Mouse (Mus musculus) bone marrow macrophage, adult 2 months (primary cell): ENCODE measurements around the gene Gm7073. TPM values are rescaled to one million over a fixed set of nuclear protein-coding genes. Genes with fewer than 3 reads are reported as not detected.
A peak's percentile ranks its signal among the peaks of the same experiment; 100 is the strongest.

Source experiments
- H3K27ac ChIP-seq: 2 replicates; pipeline ENCODE4 v1.5.1; 2012; ENCODE audit warnings: low read depth, low read length; ENCODE audit not compliant: insufficient read depth
- H3K4me1 ChIP-seq: 2 replicates; pipeline ENCODE4 v1.6.1; 2012; ENCODE audit warnings: low read length; ENCODE audit not compliant: control insufficient read depth, insufficient read depth
- H3K4me3 ChIP-seq: 2 replicates; pipeline ENCODE4 v1.5.1; 2012; ENCODE audit warnings: mild to moderate bottlenecking, low read length, moderate library complexity; ENCODE audit not compliant: insufficient read depth
- CTCF ChIP-seq: IDR thresholded peaks from 2 replicates; pipeline ENCODE4 v1.5.1; 2012; ENCODE audit warnings: low read depth, mild to moderate bottlenecking, low read length, moderate library complexity
- POLR2A ChIP-seq: IDR thresholded peaks from 2 replicates; pipeline ENCODE4 v1.6.1; 2012; ENCODE audit warnings: mild to moderate bottlenecking, low read depth, low read length, borderline replicate concordance
- polyA plus RNA-seq: library from polyadenylated mRNA; stranded (reverse); fragments of >200 nt; gene quantifications from 2 replicates; pipeline ENCODE4 v1.2.4, GENCODE M21; 2012; ENCODE audit not compliant: missing spikeins, insufficient read depth, insufficient read length

Gene Gm7073
- polyA plus RNA-seq: not detected in 2 replicates

- Histone ChIP-seq H3K27ac (no peak within 1 kb of the TSS), H3K4me3 (no peak within 1 kb of the TSS), H3K4me1 (no peaks in the 10 kb centered on the region)
- no peak for TF ChIP-seq POLR2A
- TF ChIP-seq CTCF: no peak
Observed at GRCm38 (mm10) chrX:60539149-60539548, at the start of gene Gm7073. Gene Gm7073 (minus strand): TSS chrX:60539249.

- H3K4me3 ChIP-seq: no peak overlapping the region
- no peaks in the 10 kb centered on the region for H3K4me1 ChIP-seq
- no peak overlapping the region for H3K27ac ChIP-seq
- TF ChIP-seq POLR2A (no peak), CTCF (no peak)
Observed at GRCm38 (mm10) chrX:60570539-60570938, 31.5 kb upstream of the Gm7073 start.

- TF ChIP-seq CTCF (no peak), POLR2A (no peak)
- no peak overlapping the region for H3K27ac ChIP-seq
Observed at GRCm38 (mm10) chrX:60569047-60569446, 30.0 kb upstream of the Gm7073 start.

GRCm38 (mm10) chrX:60555242-60555641, 16.2 kb upstream of the Gm7073 start:
- Histone ChIP-seq H3K4me1 (no peaks in the 10 kb centered on the region), H3K27ac (no peak overlapping the region), H3K4me3 (no peak overlapping the region)
- TF ChIP-seq CTCF (no peak), POLR2A (no peak)

More at GRCm38 (mm10) chrX:60569047-60569446, 30.0 kb upstream of the Gm7073 start:
- Histone ChIP-seq H3K4me3 (no peak overlapping the region), H3K4me1 (no peaks in the 10 kb centered on the region)

GRCm38 (mm10) chrX:60547444-60548304, 8.6 kb upstream of the Gm7073 start:
- no peak for TF ChIP-seq CTCF
- TF ChIP-seq POLR2A: no peak
- no peaks in the 10 kb centered on the region for H3K4me1 ChIP-seq
- H3K4me3 ChIP-seq: peak overlapping the region; percentile 50
- no peak overlapping the region for H3K27ac ChIP-seq

- Histone ChIP-seq H3K4me3 (peak overlapping the region; percentile 44), H3K27ac (no peak overlapping the region), H3K4me1 (no peaks in the 10 kb centered on the region)
- no peak for TF ChIP-seq POLR2A
- no peak for TF ChIP-seq CTCF
Observed at GRCm38 (mm10) chrX:60547098-60547443, 8.0 kb upstream of the Gm7073 start.

GRCm38 (mm10) chrX:60545906-60546305, 6.9 kb upstream of the Gm7073 start:
- H3K4me3 ChIP-seq: no peak overlapping the region
- H3K4me1 ChIP-seq: no peaks in the 10 kb centered on the region
- no peak overlapping the region for H3K27ac ChIP-seq
- TF ChIP-seq POLR2A (no peak), CTCF (no peak)

- no peak overlapping the region for H3K4me3 ChIP-seq
- TF ChIP-seq POLR2A (no peak), CTCF (no peak)
- H3K4me1 ChIP-seq: no peaks in the 10 kb centered on the region
- no peak overlapping the region for H3K27ac ChIP-seq
Observed at GRCm38 (mm10) chrX:60545444-60545843, 6.4 kb upstream of the Gm7073 start.

GRCm38 (mm10) chrX:60544098-60544497, 5.0 kb upstream of the Gm7073 start:
- no peak overlapping the region for H3K27ac ChIP-seq
- TF ChIP-seq POLR2A: no peak
- TF ChIP-seq CTCF: no peak
- no peaks in the 10 kb centered on the region for H3K4me1 ChIP-seq
- no peak overlapping the region for H3K4me3 ChIP-seq

GRCm38 (mm10) chrX:60542901-60543300, 3.9 kb upstream of the Gm7073 start:
- Histone ChIP-seq H3K27ac (no peak overlapping the region), H3K4me1 (no peaks in the 10 kb centered on the region)
- TF ChIP-seq CTCF (no peak), POLR2A (no peak)

More at GRCm38 (mm10) chrX:60542901-60543300, 3.9 kb upstream of the Gm7073 start:
- H3K4me3 ChIP-seq: no peak overlapping the region
